Mouse (Mus musculus) gastrocnemius, postnatal 14 days (tissue): Measurements from ENCODE around the gene 1110032A03Rik. TPM values are rescaled to one million over a fixed set of nuclear protein-coding genes. Genes with fewer than 3 reads are reported as not detected.

Experiments used
- DNase-seq: peaks from one replicate; pipeline ENCODE4 v3.0.0; 2021; ENCODE audit warnings: mixed read lengths
- intact Hi-C: fragments of 180-260 bp; cut with DNase I; formaldehyde crosslinking; loops from one replicate; pipeline ENCODE4 v1.15.1; 2025; ENCODE audit warnings: low total_unique reads
- total RNA-seq, 2 experiments: library from RNA; stranded (reverse); gene quantifications; 2 replicates each; pipeline ENCODE4 v1.2.3; 2021

1110032A03Rik gene
- total RNA-seq, 2 experiments from 2014 or later: 7.9 to 11.9 TPM

DNA sequence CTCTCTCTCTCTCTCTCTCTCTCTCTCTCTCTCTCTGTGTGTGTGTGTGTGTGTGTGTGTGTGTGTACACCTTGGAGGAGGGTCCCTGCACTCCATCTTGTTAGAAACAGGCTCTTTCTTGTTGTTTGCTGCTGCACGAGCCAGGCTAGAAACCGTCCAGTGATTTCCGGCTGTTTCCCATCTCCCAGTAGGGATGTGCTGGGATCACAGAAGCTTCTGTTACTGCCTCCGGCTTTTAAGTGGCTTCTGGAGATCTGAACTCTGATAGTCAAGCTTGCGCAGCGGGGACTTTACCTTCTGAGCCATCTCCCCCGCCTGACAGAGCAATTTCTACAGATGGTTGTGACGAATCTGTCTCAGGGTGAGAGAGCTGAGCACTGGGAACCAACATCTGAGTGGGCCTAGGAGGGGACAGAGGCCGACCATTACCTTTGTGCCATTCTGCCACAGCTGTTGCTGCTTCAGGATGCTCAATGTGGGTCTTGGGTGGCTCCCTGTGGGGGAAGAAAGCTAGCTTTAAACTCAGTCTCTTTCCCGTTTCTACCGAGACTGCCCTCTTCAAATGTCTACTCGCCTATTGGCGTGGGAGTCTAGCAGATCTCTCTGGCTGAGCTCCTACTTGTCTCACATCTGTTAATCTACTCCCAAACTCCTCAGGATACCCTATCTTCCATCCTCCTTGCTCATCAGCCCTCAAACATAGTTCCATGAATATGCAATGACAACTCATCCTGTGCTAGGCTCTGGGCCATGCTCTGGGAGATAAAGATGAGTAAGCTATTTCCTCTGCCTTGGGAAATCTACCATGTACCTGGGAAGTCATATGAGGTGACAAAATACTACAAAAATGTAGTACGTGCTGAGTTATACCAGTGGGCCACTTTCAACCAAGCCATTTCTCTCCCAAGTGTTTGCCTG lies 34.2 kb downstream of the 1110032A03Rik start:
- DNase-seq: no peak
- intact Hi-C loops: no loop called here

DNA sequence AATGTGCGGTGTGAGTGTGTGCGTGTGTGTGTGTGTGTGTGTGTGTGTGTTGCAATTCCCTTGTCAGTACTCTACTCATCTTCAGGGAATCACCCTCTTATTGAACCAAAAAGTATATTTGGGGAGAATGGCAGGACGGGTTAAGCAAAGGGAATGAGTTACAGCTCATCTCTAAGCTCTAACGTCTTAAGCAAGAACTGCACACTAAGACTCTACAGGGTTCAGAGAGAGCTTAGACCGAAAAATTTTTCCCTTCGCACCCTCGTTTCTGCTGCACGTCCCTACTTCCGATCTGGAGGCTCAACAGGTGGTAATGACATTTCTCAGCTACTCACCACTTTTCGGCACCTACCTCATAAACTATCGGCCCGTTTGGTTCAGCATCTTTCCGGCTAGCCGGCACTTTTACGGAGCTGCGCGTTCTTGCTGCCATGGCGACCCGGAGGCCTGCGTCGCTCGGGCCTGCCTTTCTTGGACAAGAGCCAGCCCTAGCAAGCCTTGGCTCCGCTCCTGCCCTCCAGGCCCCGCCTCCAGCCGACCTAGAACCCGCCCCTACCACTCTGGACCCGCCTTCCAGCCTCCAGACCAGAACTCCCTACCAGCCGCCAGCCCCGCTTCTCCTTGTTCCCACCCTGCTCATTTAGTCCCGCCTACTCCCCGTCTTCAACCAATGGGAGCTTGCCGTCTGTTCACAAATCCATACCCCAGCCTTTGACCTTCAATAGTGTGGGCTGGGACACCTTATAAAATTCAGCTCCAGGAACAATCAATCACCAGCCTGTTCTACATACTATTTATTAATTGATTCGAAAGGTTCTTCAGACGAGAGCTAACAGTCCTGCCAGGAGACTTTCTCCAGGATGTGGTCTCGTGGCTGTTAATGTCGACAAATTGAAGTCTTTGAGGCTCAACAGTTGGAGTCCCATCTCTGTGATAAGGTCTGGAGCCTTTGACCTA lies 36.1 kb downstream of the 1110032A03Rik start, which contains the start of gene Dixdc1:
TSS of gene Dixdc1 (minus strand) at position 604 of the 957 bp plus-strand sequence.
- DNase-seq: peak; percentile 92
- intact Hi-C loops: no loop called here

DNA sequence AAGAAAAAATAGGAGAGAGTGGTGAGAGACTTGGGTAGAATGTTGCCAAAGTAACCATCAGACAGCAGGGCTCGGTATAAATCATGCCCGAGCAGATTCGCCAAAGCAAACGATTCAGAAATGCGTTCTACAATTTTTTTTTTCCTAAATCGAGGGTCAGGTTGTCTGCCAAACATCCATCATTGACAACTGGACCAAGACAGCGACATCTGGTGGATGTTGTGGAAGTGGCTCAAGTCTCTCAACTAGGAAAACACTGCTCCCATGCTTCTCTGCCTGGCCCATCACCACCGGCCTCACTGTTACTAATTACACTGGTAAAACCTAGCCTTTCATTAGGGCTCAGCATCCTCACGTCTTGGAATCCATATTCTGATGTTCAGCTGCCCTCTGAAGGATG lies 40.3 kb downstream of the 1110032A03Rik start:
- intact Hi-C loops: no loop called here

DNA sequence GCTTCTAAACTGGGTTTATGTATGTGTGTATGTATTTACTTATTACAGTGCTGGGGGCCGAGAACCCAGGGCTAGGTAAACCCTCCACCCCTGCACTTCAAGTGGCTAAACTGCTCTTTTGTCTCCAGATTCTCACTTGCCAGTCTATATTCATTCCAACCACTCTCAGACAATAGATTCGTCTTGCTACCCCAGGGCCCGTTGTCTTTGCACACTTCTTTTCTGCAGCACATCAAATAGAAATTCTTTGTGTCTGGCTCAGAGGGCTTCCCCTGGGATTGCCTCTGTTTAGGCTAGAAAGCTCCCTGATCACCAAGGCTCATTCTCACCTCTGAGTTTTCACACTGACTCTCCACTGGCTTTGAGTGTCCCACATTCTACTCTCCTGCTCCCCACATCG lies 42.8 kb downstream of the 1110032A03Rik start:
- DNase-seq: no peak
- intact Hi-C loops: no loop called here

More for the DNA sequence above, 40.3 kb downstream of the 1110032A03Rik start:
- peak; percentile 37 for DNase-seq

DNA sequence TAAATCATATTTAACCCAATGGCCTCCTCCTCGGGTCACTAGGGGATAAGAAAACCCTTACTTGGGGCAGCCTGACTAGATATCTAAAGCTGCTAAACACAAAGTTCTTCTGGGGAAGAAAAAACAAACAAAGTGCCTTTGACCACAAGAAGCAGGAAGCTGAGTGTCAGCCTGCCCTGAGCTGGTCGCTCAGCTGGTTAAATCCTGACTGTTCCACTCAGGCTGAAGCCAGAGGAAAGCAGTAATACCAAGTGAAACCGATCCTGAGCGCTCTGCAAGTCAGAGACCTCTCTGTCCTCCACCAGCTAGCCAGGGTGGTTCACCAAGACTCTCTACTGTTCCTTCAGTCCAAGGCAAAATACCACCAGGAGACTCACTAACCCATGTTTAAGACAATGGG lies 45.7 kb downstream of the 1110032A03Rik start:
- no peak for DNase-seq
- intact Hi-C loops: no loop called here

DNA sequence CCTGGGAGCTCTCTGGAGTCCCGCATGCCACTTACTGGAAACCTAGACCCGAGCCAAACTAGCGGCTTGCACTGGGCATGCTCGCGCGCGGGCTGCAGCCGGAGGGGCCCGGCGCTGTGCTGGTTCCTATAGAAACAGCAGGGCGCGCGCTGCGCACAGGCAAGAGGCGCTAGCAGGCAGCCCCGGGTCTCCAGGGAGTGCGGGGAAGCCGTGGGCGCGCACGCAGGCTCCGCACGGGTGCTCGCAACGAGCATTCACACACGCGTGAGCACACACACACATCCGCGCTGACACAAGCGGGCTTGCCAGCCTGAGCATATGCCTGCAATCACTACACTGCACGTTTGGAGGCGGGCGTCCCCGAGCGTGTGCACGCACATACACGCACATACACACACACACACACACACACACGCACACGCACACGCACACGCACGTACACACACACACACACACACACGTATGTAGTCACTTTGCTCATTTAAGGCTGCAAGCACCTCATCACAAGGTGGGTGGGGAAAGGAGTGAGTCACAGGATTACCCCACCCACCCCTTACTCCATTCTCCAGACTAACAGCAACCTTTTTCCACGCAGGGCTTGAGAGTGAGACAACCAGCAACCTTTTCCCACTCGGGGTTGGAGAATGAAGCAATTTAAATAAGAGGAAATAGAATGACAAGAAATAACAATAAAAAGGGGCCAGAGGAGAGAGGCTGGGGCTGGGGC lies 47.2 kb downstream of the 1110032A03Rik start:
- DNase-seq: peak; percentile 71
- intact Hi-C loops: no loop called here

DNA sequence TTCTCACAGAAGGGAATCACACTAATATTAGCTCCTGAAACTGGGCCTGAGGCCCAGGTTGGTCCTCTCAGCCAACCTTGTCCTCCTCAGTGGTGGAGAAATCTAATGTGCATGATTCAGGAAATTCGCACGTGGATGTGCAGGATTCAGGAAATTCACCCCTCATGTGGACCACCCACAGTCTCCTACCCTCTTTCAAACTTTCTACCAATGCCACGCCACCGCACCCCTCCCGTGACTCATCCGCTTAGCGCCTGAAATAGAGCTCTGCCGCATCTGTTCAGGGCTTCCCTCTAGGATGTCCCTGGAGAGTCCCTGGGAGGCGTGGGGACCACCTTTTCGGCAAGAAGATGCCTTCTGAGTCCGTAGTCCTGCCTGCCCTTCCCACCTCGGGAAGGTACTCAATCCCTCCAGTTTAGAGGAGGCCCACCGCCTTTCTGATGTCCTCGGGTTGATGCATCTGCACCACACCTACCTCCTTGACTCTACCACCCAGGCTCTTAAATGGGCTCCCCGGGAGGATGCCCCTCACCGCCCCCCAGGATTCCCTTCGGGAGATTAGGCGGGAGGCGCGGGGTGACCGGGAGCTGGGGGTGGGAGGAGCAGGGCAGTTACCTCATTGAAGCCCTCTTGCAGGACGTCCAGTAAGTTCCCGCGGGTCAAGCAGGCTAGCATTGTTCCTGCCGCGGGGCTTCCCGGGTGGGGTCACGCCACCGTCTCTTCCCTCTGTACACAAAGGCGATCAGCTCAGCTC lies 48.0 kb downstream of the 1110032A03Rik start:
- intact Hi-C loops: no loop called here
- peak; percentile 17 for DNase-seq

DNA sequence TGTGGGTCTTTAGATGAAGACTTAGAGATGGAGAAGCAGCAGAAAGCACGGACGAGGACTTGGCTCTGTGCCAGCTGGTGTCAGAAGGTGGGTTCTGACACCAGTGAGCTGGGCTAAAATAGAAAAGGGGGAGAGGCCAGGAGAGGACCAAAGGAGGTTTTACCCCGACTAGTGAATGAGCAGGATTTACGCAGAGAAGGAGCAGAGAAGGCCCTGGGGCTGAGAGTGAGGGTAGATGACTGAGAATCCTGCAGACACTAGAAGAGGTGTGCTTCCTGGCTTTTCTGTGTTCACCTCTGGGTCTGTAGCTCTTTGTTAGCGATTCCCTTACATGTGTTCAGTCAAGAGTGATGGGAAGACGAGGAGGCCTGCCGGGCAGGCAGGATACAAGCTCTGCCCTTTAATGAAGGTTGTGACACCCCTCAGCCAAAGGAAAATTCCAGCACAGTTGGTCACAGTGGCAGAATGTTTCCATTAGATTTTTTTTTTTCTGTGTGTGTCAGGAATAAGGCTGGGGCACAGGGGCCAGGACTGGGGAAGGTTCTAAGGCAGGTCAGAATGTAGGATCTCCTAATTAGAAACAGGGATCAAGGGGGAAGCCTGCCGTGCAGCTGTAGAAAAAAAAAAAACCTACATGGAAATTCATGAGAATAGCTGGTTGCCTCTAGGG lies 49.3 kb downstream of the 1110032A03Rik start:
- intact Hi-C loops: no loop called here
- no peak for DNase-seq

DNA sequence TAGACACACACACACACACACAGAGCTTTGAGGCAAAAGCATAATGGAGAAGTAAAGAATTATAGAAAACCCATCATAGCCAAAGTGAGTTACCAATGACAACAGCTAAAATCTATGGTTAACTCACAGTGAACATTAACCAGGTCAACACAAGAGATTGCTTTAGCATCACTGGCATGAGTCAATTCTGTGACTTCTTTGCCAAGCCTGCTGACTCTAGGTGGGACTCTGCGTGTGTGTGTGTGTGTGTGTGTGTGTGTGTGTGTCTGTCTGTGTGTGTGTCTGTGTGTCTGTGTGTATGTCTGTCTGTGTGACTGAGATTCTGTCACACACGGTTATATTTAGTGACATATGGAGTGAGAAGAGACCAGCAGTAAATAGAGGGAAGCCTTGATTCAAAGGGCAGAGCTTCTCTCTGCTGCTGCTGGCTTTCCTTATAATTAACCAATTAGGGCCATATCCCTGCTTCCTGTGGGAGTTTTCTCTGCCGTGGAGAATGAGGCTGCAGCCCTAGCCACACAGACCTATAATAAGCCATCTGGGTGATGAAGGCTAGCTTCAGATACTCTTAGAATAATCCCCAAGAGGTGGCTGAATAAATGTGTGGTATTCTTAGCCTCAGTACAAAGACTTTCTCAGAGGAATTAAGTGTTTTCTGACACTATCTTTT lies 50.5 kb downstream of the 1110032A03Rik start:
- DNase-seq: no peak

DNA sequence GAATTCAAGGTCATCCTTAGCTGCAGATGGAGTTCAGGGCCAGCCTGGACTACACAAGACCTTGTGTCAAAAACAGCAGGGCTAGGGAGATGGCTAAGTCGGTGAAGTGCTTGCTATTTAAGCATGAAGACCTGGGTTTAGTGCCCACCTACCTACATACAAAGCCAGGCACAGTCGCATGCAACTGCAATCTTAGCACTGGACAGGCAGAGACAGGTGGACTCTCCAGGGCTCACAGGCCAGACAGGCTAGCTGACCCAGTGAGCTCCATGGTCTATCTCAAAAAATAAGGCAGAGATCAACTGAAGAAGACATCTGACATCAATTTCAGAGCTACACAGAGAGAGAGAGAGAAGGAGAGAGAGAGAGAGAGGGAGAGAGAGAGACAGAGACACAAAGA lies 51.2 kb downstream of the 1110032A03Rik start:
- DNase-seq: no peak
- intact Hi-C loops: no loop called here

More for the DNA sequence above, 50.5 kb downstream of the 1110032A03Rik start:
- intact Hi-C loops: no loop called here

DNA sequence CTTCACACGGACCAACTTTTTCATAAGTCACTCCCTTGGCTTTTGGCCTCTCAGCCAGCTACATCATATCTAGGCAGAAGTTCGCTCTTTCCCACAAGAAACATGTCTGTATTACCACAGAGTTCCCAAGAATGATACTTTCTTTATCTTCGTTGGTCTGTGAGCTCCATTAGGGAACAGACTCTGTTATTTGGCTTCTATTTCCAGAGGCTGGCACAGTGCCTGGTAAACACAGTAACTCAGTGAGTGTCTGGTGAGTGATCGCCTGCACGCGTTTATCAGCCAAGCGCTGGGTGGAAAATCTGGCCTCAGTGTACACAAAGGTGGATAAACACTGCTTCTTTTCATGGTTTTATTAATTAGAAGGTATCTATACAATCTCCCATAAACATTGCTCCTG lies 51.9 kb downstream of the 1110032A03Rik start:
- intact Hi-C loops: no loop called here
- peak; percentile 70 for DNase-seq

DNA sequence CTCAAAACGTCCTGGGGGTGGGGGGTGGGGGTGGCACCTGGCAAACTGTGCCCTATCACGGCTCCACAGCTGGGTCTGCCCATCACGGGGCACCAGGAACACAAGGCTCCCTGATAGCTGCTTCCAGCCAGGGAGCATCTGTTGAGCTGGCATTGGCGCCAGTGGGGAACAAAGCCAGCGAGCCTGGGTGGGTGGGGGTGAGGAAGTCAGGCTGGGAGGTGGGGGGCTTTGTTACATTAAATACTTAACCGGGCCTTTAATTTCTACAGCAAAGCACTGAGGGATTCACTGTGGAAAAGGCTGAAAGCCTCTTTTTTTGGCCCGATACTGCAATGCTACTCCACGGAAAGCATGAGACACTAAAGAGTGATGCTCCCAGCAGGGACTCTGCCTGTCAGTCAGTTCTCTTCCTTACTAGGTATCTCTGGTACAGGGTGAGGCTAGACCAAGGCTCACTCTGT lies 52.8 kb downstream of the 1110032A03Rik start:
- intact Hi-C loops: no loop called here
- peak; percentile 62 for DNase-seq

DNA sequence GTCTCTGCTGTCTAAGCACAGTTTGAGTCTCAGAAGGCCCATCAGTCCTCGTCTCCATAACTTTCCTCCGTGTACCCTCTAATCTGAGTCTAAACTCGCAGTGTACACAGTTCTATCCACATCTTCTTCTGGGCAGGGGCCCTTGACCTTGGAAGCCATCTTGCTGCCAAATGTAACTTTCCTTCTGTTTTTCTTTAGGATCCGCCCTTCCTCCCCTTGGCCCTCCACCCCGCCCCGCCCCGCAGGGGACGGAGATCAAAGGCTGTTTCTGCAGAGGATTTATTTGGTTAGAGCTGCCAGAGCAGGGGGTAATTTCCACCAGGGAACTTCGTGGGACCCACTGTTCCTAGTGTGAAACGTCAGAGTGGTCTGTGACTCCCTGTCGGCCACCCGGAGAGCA lies 54.3 kb downstream of the 1110032A03Rik start:
- intact Hi-C loops: no loop called here

DNA sequence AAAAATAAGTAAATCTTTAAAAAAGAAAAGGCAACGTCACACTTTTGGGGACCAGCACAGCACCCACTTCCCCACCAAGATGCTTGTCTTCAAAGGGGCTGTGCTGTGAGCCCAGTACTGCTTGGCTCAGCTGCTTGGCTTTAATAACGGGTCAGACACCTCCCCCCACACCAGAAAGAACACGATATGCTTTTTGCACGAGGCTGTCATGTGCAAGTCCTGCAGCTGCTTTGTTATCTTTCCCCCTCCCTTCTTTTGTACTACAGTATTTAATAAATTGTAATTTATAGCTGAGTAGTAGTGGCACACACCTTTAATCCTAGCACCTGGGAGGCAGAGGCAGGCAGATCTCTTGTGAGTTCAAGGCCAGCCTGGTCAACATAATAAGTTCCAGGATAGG lies 56.4 kb downstream of the 1110032A03Rik start:
- no peak for DNase-seq
- intact Hi-C loops: loop anchor here (10.0 kb wide), 1 partner anchor 46 kb away; the partner anchor contains the start of gene Fdxacb1

More for the DNA sequence above, 54.3 kb downstream of the 1110032A03Rik start:
- no peak for DNase-seq

DNA sequence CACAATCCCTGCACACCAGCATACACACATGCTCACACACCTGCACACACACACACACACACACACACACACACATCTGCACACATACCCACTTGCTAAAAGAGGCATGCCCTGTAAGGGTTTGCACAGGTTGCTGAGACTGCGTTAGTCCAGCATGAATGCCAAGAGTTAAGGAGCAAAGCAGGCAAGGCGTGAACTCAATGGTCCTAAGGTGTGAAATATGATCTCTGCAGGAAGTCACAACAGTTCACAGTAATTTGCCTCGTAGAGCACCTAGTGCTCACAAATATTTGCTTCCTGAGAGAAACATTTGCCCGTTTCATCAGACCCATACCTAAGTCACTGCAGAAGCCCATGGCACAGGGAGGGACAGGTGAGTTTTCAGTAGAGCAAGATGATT lies 61.1 kb downstream of the 1110032A03Rik start:
- intact Hi-C loops: loop anchor here (10.0 kb wide), 1 partner anchor 51 kb away; the partner anchor contains the start of gene Fdxacb1
- DNase-seq: no peak
